Mouse (Mus musculus) C2C12 (cell line): ENCODE measurements at regions not wholly inside any gene's neighbourhood (a gene's known extent, or its start where the extent isn't known, plus 50 kb on each side); places are given as distances from the start of the nearest gene placed in this dataset.

Source experiments
- CTCF ChIP-seq: IDR thresholded peaks from one replicate; pipeline ENCODE4 v1.5.1; 2011; ENCODE audit not compliant: control insufficient read depth, insufficient read depth, insufficient read length
- MYOD1 ChIP-seq: IDR thresholded peaks from one replicate; pipeline ENCODE4 v1.6.1; 2011; ENCODE audit warnings: low read depth; ENCODE audit not compliant: control insufficient read depth, insufficient read length
- MYOG ChIP-seq: IDR thresholded peaks from one replicate; pipeline ENCODE4 v1.6.1; 2011; ENCODE audit not compliant: control insufficient read depth, insufficient read length; ENCODE audit errors: extremely low read depth
- USF1 ChIP-seq: IDR thresholded peaks from one replicate; pipeline ENCODE4 v1.6.1; 2011; ENCODE audit warnings: low read depth, mild to moderate bottlenecking, control low read depth, moderate library complexity

DNA sequence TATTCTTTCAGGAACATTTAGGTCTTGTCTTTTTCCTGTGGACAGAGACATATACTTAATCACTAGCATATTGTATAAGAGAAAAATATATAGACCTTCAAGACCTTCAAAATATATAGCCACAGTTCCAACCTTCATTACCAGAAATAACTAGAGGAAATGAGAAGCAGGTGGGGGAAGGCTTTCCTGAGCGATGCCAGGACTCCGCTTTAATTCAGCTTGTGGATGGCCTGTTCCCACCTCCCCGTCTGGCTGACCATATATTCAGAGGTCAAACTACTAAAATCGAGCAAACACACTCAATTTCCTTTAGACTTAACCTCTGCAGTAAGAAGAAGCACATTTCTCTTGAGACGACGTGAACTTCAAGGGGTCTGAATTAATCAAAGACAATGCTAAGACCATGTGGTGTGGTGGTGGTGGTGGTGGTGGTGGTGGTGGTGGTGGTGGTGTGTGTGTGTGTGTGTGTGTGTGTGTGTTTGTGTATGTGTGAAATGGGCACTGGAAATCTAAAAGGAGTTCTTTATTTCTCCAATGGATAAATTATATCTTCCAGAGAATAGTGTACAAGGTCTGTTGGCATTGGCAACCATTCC is 62.7 kb upstream of the Bach2 start:
- TF ChIP-seq CTCF: no peak
- TF ChIP-seq MYOG: no peak
- TF ChIP-seq USF1: no peak
- no peak for TF ChIP-seq MYOD1
